12 mouse cellular contexts compared by ENCODE assay signal in the genomic region with DNA sequence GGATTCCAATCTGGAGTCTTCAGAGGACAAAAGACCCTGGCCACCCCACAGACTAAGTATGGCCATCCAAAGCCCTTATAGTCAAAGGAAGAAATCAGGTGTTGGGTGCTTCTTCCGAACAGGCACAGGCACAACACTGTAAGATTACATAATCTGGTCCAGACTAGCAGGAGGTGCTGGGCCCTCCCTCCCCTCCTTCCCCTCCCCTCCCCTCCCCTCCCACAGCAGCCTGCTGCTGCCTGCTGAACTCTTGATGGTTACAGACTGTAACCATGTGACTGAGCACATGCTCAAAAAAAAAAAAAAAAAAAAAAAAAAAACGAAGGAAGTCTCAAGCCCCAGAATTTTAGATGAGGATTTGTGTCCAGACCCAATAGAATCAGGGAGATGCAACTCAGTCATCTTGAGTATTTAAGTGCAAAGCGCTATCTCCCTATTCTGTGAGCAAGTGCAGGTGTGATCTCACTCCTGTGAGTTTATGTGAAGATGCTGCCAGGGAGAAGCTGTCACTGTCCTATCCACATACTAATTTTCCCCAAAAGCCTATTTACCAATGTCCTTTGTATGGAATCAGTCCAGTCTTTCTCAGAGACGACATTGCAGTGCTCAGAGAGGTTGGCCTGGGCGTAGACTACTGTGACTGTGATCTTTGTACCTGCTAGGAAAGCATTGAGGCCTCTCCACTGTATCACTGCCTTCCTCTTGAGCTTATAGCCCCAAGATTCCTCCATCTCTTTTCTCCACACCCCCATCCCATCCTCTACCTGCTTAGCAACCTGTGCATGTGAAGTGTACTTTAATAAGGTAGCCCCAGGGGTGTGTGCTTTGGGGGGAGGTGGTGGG.
DNase-seq lines count a peak whose midpoint lies in the region; ATAC-seq and TF ChIP-seq lines count a peak whose summit lies in the region.
"Had no signal": no experiment of that assay in that cellular context is flagged by ENCODE, and none has a peak within 500 bp of the region (broad histone marks: within the 10 kb centered on the region; RNA-seq: fewer than 3 reads in every experiment).

No protein-coding gene starts in this region.

- no peak for DNase-seq in hindbrain, embryonic 14.5 days (ENCODE audit: low spot score)
- no peak for DNase-seq in forebrain, embryonic 10.5 days (ENCODE audit: extremely low spot score, low spot score)
- no peak for DNase-seq in urinary bladder, adult 2 months (ENCODE audit: low spot score)
- DNase-seq: cerebellum, adult 8-10 months; right cerebral cortex, postnatal 25 days had no signal

- H3K4me1 ChIP-seq in hindbrain, embryonic 15.5 days (replicated peaks), result no peaks in the 10 kb centered on the region
- no peaks in the 10 kb centered on the region for H3K4me1 ChIP-seq in hindbrain, embryonic 14.5 days (replicated peaks; ENCODE audit: control insufficient read depth, insufficient read depth, low read length)
- H3K4me1 ChIP-seq in bone marrow, adult 2 months (ENCODE audit: control insufficient read depth, insufficient read depth, low read length), result peaks cover 3% of the 10 kb centered on the region; the same call in 1 of the 2 replicates
- H3K4me1 ChIP-seq in forebrain, embryonic 10.5 days, result no peaks in the 10 kb centered on the region
- H3K4me1 ChIP-seq: limb, embryonic 13.5 days had no signal

- no peak overlapping the region for H3K4me2 ChIP-seq in hindbrain, embryonic 15.5 days
- H3K4me2 ChIP-seq in hindbrain, embryonic 14.5 days (replicated peaks), result no peak overlapping the region
- H3K4me2 ChIP-seq: limb, embryonic 13.5 days had no signal

- 79% methylated on average over 5 of the region's 5 CpGs for WGBS in hindbrain, embryonic 15.5 days
- WGBS in hindbrain, embryonic 14.5 days, result 70% methylated on average over 5 of the region's 5 CpGs
- WGBS in bone marrow, adult 2 months, result 59% methylated on average over 4 of the region's 5 CpGs
- 80% methylated on average over 5 of the region's 5 CpGs for WGBS in forebrain, embryonic 10.5 days

- no peak for TF ChIP-seq POLR2A in bone marrow, adult 2 months (IDR thresholded peaks at IDR 0.05; ENCODE audit: borderline replicate concordance, control insufficient read depth, low read depth, low read length)

- no peak for TF ChIP-seq CTCF in bone marrow, adult 2 months (IDR thresholded peaks at IDR 0.05; ENCODE audit: control insufficient read depth, insufficient read depth, low read length)

- ATAC-seq in hindbrain, embryonic 15.5 days (ENCODE audit: low FRiP score, low read depth), result 0 out of 2 replicates have a peak, but pooled peaks have one; percentile 38
- ATAC-seq in hindbrain, embryonic 14.5 days (ENCODE audit: low FRiP score), result no peak
- peak; percentile 34 for ATAC-seq in CD4-positive, CD25-positive, alpha-beta regulatory T cell, adult 4 months
- ATAC-seq in megakaryocyte, adult 5-6 weeks (ENCODE audit: poor library complexity, severe bottlenecking), result peak; percentile 28; the same call in 1 of the 2 replicates
- no peak for ATAC-seq in erythroblast, adult 5-6 weeks (replicated peaks; ENCODE audit: low FRiP score, poor library complexity, severe bottlenecking)

- H3K4me3 ChIP-seq in hindbrain, embryonic 15.5 days, result no peak overlapping the region
- no peak overlapping the region for H3K4me3 ChIP-seq in hindbrain, embryonic 14.5 days (replicated peaks; ENCODE audit: low read length)
- H3K4me3 ChIP-seq in bone marrow, adult 2 months (replicated peaks; ENCODE audit: control insufficient read depth, low read depth, low read length), result no peak overlapping the region
- H3K4me3 ChIP-seq in forebrain, embryonic 10.5 days, result no peak overlapping the region
- H3K4me3 ChIP-seq: limb, embryonic 13.5 days had no signal

- H3K9ac ChIP-seq in hindbrain, embryonic 15.5 days, result no peak overlapping the region
- no peak overlapping the region for H3K9ac ChIP-seq in hindbrain, embryonic 14.5 days
- H3K9ac ChIP-seq: limb, embryonic 13.5 days had no signal

- H3K9me3 ChIP-seq in hindbrain, embryonic 15.5 days, result no peaks in the 10 kb centered on the region
- no peaks in the 10 kb centered on the region for H3K9me3 ChIP-seq in hindbrain, embryonic 14.5 days (ENCODE audit: control insufficient read depth, low read length)
- no peaks in the 10 kb centered on the region for H3K9me3 ChIP-seq in forebrain, embryonic 10.5 days
- H3K9me3 ChIP-seq: limb, embryonic 13.5 days; megakaryocyte, embryonic 14.5 days had no signal

- H3K27me3 ChIP-seq in hindbrain, embryonic 15.5 days, result no peaks in the 10 kb centered on the region
- no peaks in the 10 kb centered on the region for H3K27me3 ChIP-seq in hindbrain, embryonic 14.5 days (ENCODE audit: control insufficient read depth, insufficient read depth, low read length)
- H3K27me3 ChIP-seq in forebrain, embryonic 10.5 days (ENCODE audit: poor library complexity, severe bottlenecking), result no peaks in the 10 kb centered on the region
- H3K27me3 ChIP-seq: limb, embryonic 13.5 days; megakaryocyte, embryonic 14.5 days had no signal

- H3K27ac ChIP-seq in hindbrain, embryonic 15.5 days (replicated peaks), result no peak overlapping the region
- no peak overlapping the region for H3K27ac ChIP-seq in hindbrain, embryonic 14.5 days
- peak overlapping the region; percentile 58; the same call in 1 of the 2 replicates for H3K27ac ChIP-seq in bone marrow, adult 2 months (ENCODE audit: control insufficient read depth, insufficient read depth, low read depth, low read length, poor library complexity)
- no peak overlapping the region for H3K27ac ChIP-seq in forebrain, embryonic 10.5 days
- H3K27ac ChIP-seq: limb, embryonic 13.5 days had no signal

- H3K36me3 ChIP-seq in hindbrain, embryonic 15.5 days, result no peaks in the 10 kb centered on the region
- no peaks in the 10 kb centered on the region for H3K36me3 ChIP-seq in hindbrain, embryonic 14.5 days (replicated peaks; ENCODE audit: control insufficient read depth, insufficient read depth)
- H3K36me3 ChIP-seq in forebrain, embryonic 10.5 days (replicated peaks), result no peaks in the 10 kb centered on the region
- H3K36me3 ChIP-seq: limb, embryonic 13.5 days had no signal

Comparison
In these comparisons a context has a peak if more than half of its experiments do, and no peak if none do; other contexts are left out.
1. ATAC-seq: peak in hindbrain, embryonic 15.5 days (single experiment), CD4-positive, CD25-positive, alpha-beta regulatory T cell, adult 4 months (single experiment) and megakaryocyte, adult 5-6 weeks (single experiment); none in hindbrain, embryonic 14.5 days (single experiment) and erythroblast, adult 5-6 weeks (single experiment).